Mouse (Mus musculus) layer of hippocampus, adult 2 months (tissue): ENCODE data around the gene Tcf25. TPM values are rescaled to one million over a fixed set of nuclear protein-coding genes. Genes with fewer than 3 reads are reported as not detected.
A peak's percentile ranks its signal among the peaks of the same experiment; 100 is the strongest.

Source experiments
- DNase-seq, 2 experiments: peaks; one replicate each; pipeline ENCODE4 v3.0.0; 2022; ENCODE audit warnings: low spot score in 2 of 2
- H3K27ac ChIP-seq: fragments of 200-600 bp; 2 replicates; pipeline ENCODE4 v1.8.1; 2022
- H3K4me3 ChIP-seq: fragments of 200-600 bp; 2 replicates; pipeline ENCODE4 v1.8.1; 2022; ENCODE audit warnings: mild to moderate bottlenecking
- CTCF ChIP-seq: fragments of 200-600 bp; conservative IDR thresholded peaks from 2 replicates; pipeline ENCODE4 v1.8.1; 2022; ENCODE audit warnings: antibody characterized with exemption, mild to moderate bottlenecking, moderate library complexity
- long read RNA-seq, 2 experiments: library from polyadenylated mRNA; stranded (forward); transcript quantifications; one replicate each; pipeline ENCODE4 v2.0.0; 2021; ENCODE audit warnings: borderline mapping rate in 2 of 2
- total RNA-seq, 2 experiments: library from RNA; stranded (reverse); gene quantifications; 2 replicates each; pipeline ENCODE4 v1.2.3; 2021

The Tcf25 gene
- total RNA-seq = 100 to 1,000 TPM; 459 to 497 TPM
- long read RNA-seq, experiment 1, full-length matches to known transcripts = 311 of 394 reads
- long read RNA-seq, experiment 1, partial matches to known transcripts = 27 of 394 reads
- long read RNA-seq, experiment 1, other reads (novel, unspliced or antisense) = 56 of 394 reads
- long read RNA-seq, experiment 2, full-length matches to known transcripts = 471 of 564 reads
- long read RNA-seq, experiment 2, partial matches to known transcripts = 35 of 564 reads
- long read RNA-seq, experiment 2, other reads (novel, unspliced or antisense) = 58 of 564 reads

GRCm38 (mm10) chr8:123373403-123374238 is at the start of gene Tcf25:
Tcf25 (plus strand) TSS chr8:123373753.
- DNase-seq = peak; percentile 96 to 97

GRCm38 (mm10) chr8:123328552-123328951 is 45.0 kb upstream of the Tcf25 start:
- Histone ChIP-seq H3K4me3 (no peak overlapping the region), H3K27ac (no peak overlapping the region)
- no peak for TF ChIP-seq CTCF
- DNase-seq = no peak

More at GRCm38 (mm10) chr8:123373403-123374238, at the start of gene Tcf25:
- Histone ChIP-seq H3K27ac (peak within 1 kb of the TSS; percentile 99), H3K4me3 (peak within 1 kb of the TSS; percentile 81)
- TF ChIP-seq CTCF = peak; percentile 84

GRCm38 (mm10) chr8:123329350-123329749 is 44.2 kb upstream of the Tcf25 start:
- H3K4me3 ChIP-seq = no peak overlapping the region
- no peak for DNase-seq
- no peak for TF ChIP-seq CTCF
- no peak overlapping the region for H3K27ac ChIP-seq

- TF ChIP-seq CTCF = no peak
- DNase-seq = no peak
- Histone ChIP-seq H3K27ac (no peak overlapping the region), H3K4me3 (no peak overlapping the region)
Observed at GRCm38 (mm10) chr8:123329961-123330360, 43.6 kb upstream of the Tcf25 start.

- no peak for TF ChIP-seq CTCF
- DNase-seq = no peak
- Histone ChIP-seq H3K27ac (no peak overlapping the region), H3K4me3 (no peak overlapping the region)
Observed at GRCm38 (mm10) chr8:123330701-123331100, 42.9 kb upstream of the Tcf25 start.

GRCm38 (mm10) chr8:123331301-123331700 is 42.3 kb upstream of the Tcf25 start:
- H3K27ac ChIP-seq = peak overlapping the region; percentile 87; the same call in 1 of the 2 replicates
- DNase-seq = no peak
- no peak for TF ChIP-seq CTCF
- H3K4me3 ChIP-seq = no peak overlapping the region

- no peak for TF ChIP-seq CTCF
- Histone ChIP-seq H3K27ac (peak overlapping the region; percentile 87), H3K4me3 (peak overlapping the region; percentile 74)
- no peak for DNase-seq
Observed at GRCm38 (mm10) chr8:123331810-123332209, 41.7 kb upstream of the Tcf25 start.

- peak; percentile 60 to 67 for DNase-seq
- Histone ChIP-seq H3K4me3 (peak within 1 kb of the TSS; percentile 74), H3K27ac (peak within 1 kb of the TSS; percentile 87)
- no peak for TF ChIP-seq CTCF
Observed at GRCm38 (mm10) chr8:123332262-123333090, 41.1 kb upstream of the Tcf25 start, which contains the start of gene Spire2. Spire2 (plus strand) TSS chr8:123332713.

GRCm38 (mm10) chr8:123333091-123333587 is 40.4 kb upstream of the Tcf25 start:
- TF ChIP-seq CTCF = no peak
- no peak for DNase-seq
- Histone ChIP-seq H3K4me3 (peak overlapping the region; percentile 74), H3K27ac (peak overlapping the region; percentile 87)

GRCm38 (mm10) chr8:123333864-123334263 is 39.7 kb upstream of the Tcf25 start:
- peak in 1 of 2 experiments; percentile 25 for DNase-seq
- TF ChIP-seq CTCF = no peak

GRCm38 (mm10) chr8:123334467-123334866 is 39.1 kb upstream of the Tcf25 start:
- TF ChIP-seq CTCF = no peak
- H3K4me3 ChIP-seq = no peak overlapping the region
- H3K27ac ChIP-seq = peak overlapping the region; percentile 67; the same call in 1 of the 2 replicates
- no peak for DNase-seq

More at GRCm38 (mm10) chr8:123333864-123334263, 39.7 kb upstream of the Tcf25 start:
- Histone ChIP-seq H3K27ac (peak overlapping the region; percentile 67), H3K4me3 (peak overlapping the region; percentile 74)

- no peak for TF ChIP-seq CTCF
- Histone ChIP-seq H3K27ac (no peak overlapping the region), H3K4me3 (no peak overlapping the region)
- DNase-seq = no peak
Observed at GRCm38 (mm10) chr8:123337475-123337874, 36.1 kb upstream of the Tcf25 start.
